Mouse (Mus musculus) heart, embryonic 13.5 days (tissue): Measurements from ENCODE around the gene Ntng1. TPM values are rescaled to one million over a fixed set of nuclear protein-coding genes. Genes with fewer than 3 reads are reported as not detected.

Source experiments
- ATAC-seq: fragments of 200-750 bp; cut with Nextera tagmentation; 2 replicates; pipeline ENCODE4 v1.8.0; 2017; ENCODE audit warnings: moderate TSS enrichment; ENCODE audit not compliant: insufficient number of reproducible peaks, low FRiP score, low TSS enrichment; ENCODE audit errors: extremely low read depth
- H3K27ac ChIP-seq: fragments of 300-500 bp; sonication (generic); replicated peaks from 2 replicates; pipeline ENCODE4 v1.5.1; 2015; ENCODE audit warnings: moderate library complexity, mild to moderate bottlenecking, inconsistent platforms
- H3K27me3 ChIP-seq: fragments of 300-500 bp; sonication (generic); replicated peaks from 2 replicates; pipeline ENCODE4 v1.6.1; 2015; ENCODE audit warnings: mild to moderate bottlenecking, inconsistent platforms
- H3K36me3 ChIP-seq: fragments of 300-500 bp; sonication (generic); 2 replicates; pipeline ENCODE4 v1.6.1; 2015; ENCODE audit warnings: mild to moderate bottlenecking, inconsistent platforms
- H3K4me1 ChIP-seq: fragments of 300-500 bp; sonication (generic); 2 replicates; pipeline ENCODE4 v1.6.1; 2015; ENCODE audit warnings: inconsistent platforms
- H3K4me2 ChIP-seq: fragments of 300-500 bp; sonication (generic); 2 replicates; pipeline ENCODE4 v1.6.1; 2015; ENCODE audit warnings: inconsistent platforms, mild to moderate bottlenecking, moderate library complexity
- H3K4me3 ChIP-seq: fragments of 300-500 bp; sonication (generic); 2 replicates; pipeline ENCODE4 v1.5.1; 2015; ENCODE audit warnings: moderate library complexity, mild to moderate bottlenecking, inconsistent platforms
- H3K9ac ChIP-seq: fragments of 300-500 bp; sonication (generic); 2 replicates; pipeline ENCODE4 v1.6.1; 2015; ENCODE audit warnings: inconsistent platforms, mild to moderate bottlenecking, moderate library complexity
- H3K9me3 ChIP-seq: fragments of 300-500 bp; sonication (generic); 2 replicates; pipeline ENCODE4 v1.6.1; 2016; ENCODE audit warnings: inconsistent platforms
- WGBS: fragments of 180-500 bp; shearing (Covaris S2); methylation state at CpG from one replicate; pipeline ENCODE4 v1.1.7; 2015; ENCODE audit warnings: mixed read lengths; 5-methylcytosine and 5-hydroxymethylcytosine counted together
- polyA plus RNA-seq: library from polyadenylated mRNA; unstranded; fragments of >200 nt; fragmentation: Nextera tagmentation; extraction: Ambion mirVana; gene quantifications from 2 replicates; pipeline ENCODE4 v1.2.1, GENCODE M21; 2015

Ntng1 gene
- polyA plus RNA-seq, 1 experiment from 2014 or later, result 0.82 TPM

GRCm38 (mm10) chr3:109822803-109823474 is 320.9 kb downstream of the Ntng1 start:
- Histone ChIP-seq H3K36me3 (no peaks in the 10 kb centered on the region), H3K4me1 (no peaks in the 10 kb centered on the region), H3K27me3 (no peaks in the 10 kb centered on the region), H3K4me3 (no peak overlapping the region), H3K9ac (no peak overlapping the region), H3K4me2 (no peak overlapping the region), H3K27ac (no peak overlapping the region), H3K9me3 (no peaks in the 10 kb centered on the region)
- WGBS, result 69% methylated on average over 2 of the region's 2 CpGs
- ATAC-seq, result no peak

GRCm38 (mm10) chr3:109818821-109819685 is 324.8 kb downstream of the Ntng1 start:
- H3K9me3 ChIP-seq, result no peaks in the 10 kb centered on the region
- no peak for ATAC-seq
- no peak overlapping the region for H3K27ac ChIP-seq
- no peaks in the 10 kb centered on the region for H3K36me3 ChIP-seq
- WGBS, result 51% methylated on average over 2 of the region's 2 CpGs
- H3K4me1 ChIP-seq, result no peaks in the 10 kb centered on the region
- no peaks in the 10 kb centered on the region for H3K27me3 ChIP-seq
- no peak overlapping the region for H3K4me2 ChIP-seq
- H3K9ac ChIP-seq, result no peak overlapping the region
- no peak overlapping the region for H3K4me3 ChIP-seq

- H3K4me2 ChIP-seq, result no peak overlapping the region
- H3K4me1 ChIP-seq, result no peaks in the 10 kb centered on the region
- no peak for ATAC-seq
- H3K36me3 ChIP-seq, result no peaks in the 10 kb centered on the region
- no peak overlapping the region for H3K9ac ChIP-seq
- no peaks in the 10 kb centered on the region for H3K9me3 ChIP-seq
- 92% methylated on average over 1 of the region's 1 CpGs for WGBS
- no peaks in the 10 kb centered on the region for H3K27me3 ChIP-seq
- no peak overlapping the region for H3K27ac ChIP-seq
- no peak overlapping the region for H3K4me3 ChIP-seq
These were observed 334.7 kb downstream of the Ntng1 start for GRCm38 (mm10) chr3:109809065-109809464.

- H3K4me1 ChIP-seq, result no peaks in the 10 kb centered on the region
- H3K9me3 ChIP-seq, result no peaks in the 10 kb centered on the region
- no peaks in the 10 kb centered on the region for H3K27me3 ChIP-seq
- 69% methylated on average over 6 of the region's 6 CpGs for WGBS
- H3K4me3 ChIP-seq, result no peak overlapping the region
- no peak overlapping the region for H3K27ac ChIP-seq
- H3K36me3 ChIP-seq, result no peaks in the 10 kb centered on the region
- no peak overlapping the region for H3K4me2 ChIP-seq
- H3K9ac ChIP-seq, result no peak overlapping the region
- ATAC-seq, result no peak
These were observed 336.4 kb downstream of the Ntng1 start for GRCm38 (mm10) chr3:109807211-109807934.

GRCm38 (mm10) chr3:109804145-109804544 is 339.7 kb downstream of the Ntng1 start:
- 59% methylated on average over 2 of the region's 2 CpGs for WGBS
- no peak overlapping the region for H3K27ac ChIP-seq

GRCm38 (mm10) chr3:109803616-109804015 is 340.2 kb downstream of the Ntng1 start:
- no peak for ATAC-seq
- H3K9ac ChIP-seq, result no peak overlapping the region
- no peaks in the 10 kb centered on the region for H3K4me1 ChIP-seq
- no peaks in the 10 kb centered on the region for H3K9me3 ChIP-seq
- no peak overlapping the region for H3K4me3 ChIP-seq
- H3K27ac ChIP-seq, result no peak overlapping the region
- no peaks in the 10 kb centered on the region for H3K36me3 ChIP-seq
- no peak overlapping the region for H3K4me2 ChIP-seq
- 46% methylated on average over 3 of the region's 3 CpGs for WGBS
- H3K27me3 ChIP-seq, result no peaks in the 10 kb centered on the region

More at GRCm38 (mm10) chr3:109804145-109804544, 339.7 kb downstream of the Ntng1 start:
- Histone ChIP-seq H3K36me3 (no peaks in the 10 kb centered on the region), H3K9ac (no peak overlapping the region), H3K4me2 (no peak overlapping the region), H3K4me3 (no peak overlapping the region), H3K4me1 (no peaks in the 10 kb centered on the region), H3K9me3 (no peaks in the 10 kb centered on the region), H3K27me3 (no peaks in the 10 kb centered on the region)
- ATAC-seq, result no peak

- Histone ChIP-seq H3K4me2 (no peak overlapping the region), H3K4me3 (no peak overlapping the region), H3K36me3 (no peaks in the 10 kb centered on the region), H3K9ac (no peak overlapping the region), H3K9me3 (no peaks in the 10 kb centered on the region), H3K4me1 (no peaks in the 10 kb centered on the region), H3K27me3 (no peaks in the 10 kb centered on the region), H3K27ac (no peak overlapping the region)
- no peak for ATAC-seq
- WGBS, result 73% methylated on average over 11 of the region's 11 CpGs
These were observed 346.5 kb downstream of the Ntng1 start for GRCm38 (mm10) chr3:109797354-109797753.

- H3K27ac ChIP-seq, result no peak overlapping the region
- no peak overlapping the region for H3K4me3 ChIP-seq
- no peaks in the 10 kb centered on the region for H3K36me3 ChIP-seq
- no peak for ATAC-seq
- no peaks in the 10 kb centered on the region for H3K9me3 ChIP-seq
- no peak overlapping the region for H3K9ac ChIP-seq
- no peak overlapping the region for H3K4me2 ChIP-seq
- H3K27me3 ChIP-seq, result 0 out of 2 replicates have a peak, but pooled peaks cover 3% of the 10 kb centered on the region
- H3K4me1 ChIP-seq, result peaks cover 11% of the 10 kb centered on the region
- 36% methylated on average over 5 of the region's 5 CpGs for WGBS
These were observed 360.6 kb downstream of the Ntng1 start for GRCm38 (mm10) chr3:109783231-109783630.

GRCm38 (mm10) chr3:109782289-109782951 is 361.4 kb downstream of the Ntng1 start:
- no peaks in the 10 kb centered on the region for H3K9me3 ChIP-seq
- 2% methylated on average over 27 of the region's 27 CpGs for WGBS
- H3K36me3 ChIP-seq, result no peaks in the 10 kb centered on the region
- H3K27me3 ChIP-seq, result 0 out of 2 replicates have a peak, but pooled peaks cover 3% of the 10 kb centered on the region
- H3K4me2 ChIP-seq, result peak overlapping the region; percentile 88
- H3K4me1 ChIP-seq, result peaks cover 11% of the 10 kb centered on the region
- H3K9ac ChIP-seq, result peak overlapping the region; percentile 76
- no peak overlapping the region for H3K27ac ChIP-seq
- H3K4me3 ChIP-seq, result peak overlapping the region; percentile 56
- ATAC-seq, result no peak

- H3K36me3 ChIP-seq, result no peaks in the 10 kb centered on the region
- peak overlapping the region; percentile 56 for H3K4me3 ChIP-seq
- H3K27ac ChIP-seq, result no peak overlapping the region
- ATAC-seq, result no peak
- H3K9ac ChIP-seq, result peak overlapping the region; percentile 76; the same call in 1 of the 2 replicates
- H3K27me3 ChIP-seq, result 0 out of 2 replicates have a peak, but pooled peaks cover 3% of the 10 kb centered on the region
- H3K4me1 ChIP-seq, result peaks cover 11% of the 10 kb centered on the region
- H3K9me3 ChIP-seq, result no peaks in the 10 kb centered on the region
- peak overlapping the region; percentile 88 for H3K4me2 ChIP-seq
- 58% methylated on average over 7 of the region's 7 CpGs for WGBS
These were observed 361.9 kb downstream of the Ntng1 start for GRCm38 (mm10) chr3:109781917-109782288.

GRCm38 (mm10) chr3:109775200-109775599 is 368.6 kb downstream of the Ntng1 start:
- Histone ChIP-seq H3K36me3 (no peaks in the 10 kb centered on the region), H3K4me1 (peaks cover 26% of the 10 kb centered on the region)
- 78% methylated on average over 2 of the region's 2 CpGs for WGBS

More at GRCm38 (mm10) chr3:109775200-109775599, 368.6 kb downstream of the Ntng1 start:
- Histone ChIP-seq H3K4me3 (no peak overlapping the region), H3K27ac (no peak overlapping the region), H3K4me2 (no peak overlapping the region), H3K9ac (no peak overlapping the region), H3K27me3 (0 out of 2 replicates have a peak, but pooled peaks cover 7% of the 10 kb centered on the region), H3K9me3 (no peaks in the 10 kb centered on the region)
- no peak for ATAC-seq
